Comparison of ENCODE assay signal across 8 mouse cellular contexts in the genomic region with DNA sequence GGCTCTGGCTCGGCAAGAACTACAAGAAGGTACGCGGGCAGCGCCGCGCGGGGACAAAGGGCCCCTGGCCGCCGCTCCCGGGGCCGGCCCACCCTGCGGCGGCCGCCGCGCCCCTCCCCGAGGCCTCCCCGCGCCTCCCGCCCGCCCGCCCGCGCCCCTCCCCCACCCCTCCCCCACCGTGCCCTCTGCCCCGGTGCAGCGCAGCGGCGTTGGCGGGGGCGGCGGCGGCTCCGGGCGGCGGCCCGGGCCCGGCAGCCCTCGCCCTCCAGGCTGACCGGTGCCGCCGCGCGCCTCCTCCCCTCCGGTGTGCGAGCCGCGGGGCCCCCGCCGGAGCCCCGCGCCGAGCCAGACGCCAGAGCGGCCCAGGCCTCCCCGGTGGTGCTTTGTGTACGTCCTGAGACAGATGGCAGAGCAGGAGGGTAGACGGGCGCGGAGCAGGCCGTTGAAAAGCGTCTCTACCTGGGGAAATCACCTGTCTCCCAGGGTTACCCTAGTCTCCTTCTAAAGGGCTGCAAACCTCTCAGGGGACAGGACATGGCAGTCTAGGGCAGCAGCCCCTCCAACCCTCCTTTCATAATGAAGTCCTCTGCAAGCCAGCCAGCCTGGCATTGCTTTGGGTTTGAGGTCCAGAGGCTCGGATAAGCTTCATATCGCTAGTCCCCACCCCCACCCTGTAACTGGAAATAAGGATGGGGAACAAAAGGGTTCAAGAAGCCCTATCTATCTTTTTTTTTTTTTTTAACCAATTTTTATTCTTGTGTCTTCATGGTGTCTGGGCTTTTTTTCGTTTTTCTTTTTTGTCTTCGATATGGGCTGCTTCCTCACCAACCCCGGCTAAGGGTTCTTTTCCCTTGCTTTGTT. TPM values are rescaled to one million over a fixed set of nuclear protein-coding genes. Genes with fewer than 3 reads are reported as not detected.
A peak's percentile ranks its signal among the peaks of the same experiment; 100 is the strongest.
DNase-seq lines count a peak whose midpoint lies in the region; ATAC-seq and TF ChIP-seq lines count a peak whose summit lies in the region.

No protein-coding gene starts in this region.

- H3K4me3 ChIP-seq in cortical plate, adult 2 months (ENCODE audit: insufficient read depth, low read length) = peak overlapping the region; percentile 86
- peak overlapping the region; percentile 93 for H3K4me3 ChIP-seq in kidney, postnatal 0 days (replicated peaks; ENCODE audit: low read depth, low read length)
- peak overlapping the region; percentile 85 for H3K4me3 ChIP-seq in lung, postnatal 0 days (ENCODE audit: low read depth, low read length)

- H3K4me2 ChIP-seq in kidney, postnatal 0 days (ENCODE audit: low read length) = peak overlapping the region; percentile 72
- H3K4me2 ChIP-seq in lung, postnatal 0 days (replicated peaks; ENCODE audit: low read depth, low read length) = peak overlapping the region; percentile 79

- peak; percentile 1; the same call in 1 of the 2 replicates for ATAC-seq in kidney, postnatal 0 days (replicated peaks; ENCODE audit: low FRiP score, low read depth)
- ATAC-seq in lung, postnatal 0 days = peak; percentile 61

- no peak for TF ChIP-seq POLR2A in cortical plate, adult 2 months (IDR thresholded peaks at IDR 0.05; ENCODE audit: extremely low read depth, insufficient read depth, low read length)

- under 1% methylated on average over 50 of the region's 67 CpGs for WGBS in kidney, postnatal 0 days
- 2% methylated on average over 15 of the region's 67 CpGs for whole genome bisulfite sequencing in lung, postnatal 0 days

- no peaks in the 10 kb centered on the region for H3K9me3 ChIP-seq in kidney, postnatal 0 days (replicated peaks; ENCODE audit: low read length)
- no peaks in the 10 kb centered on the region for H3K9me3 ChIP-seq in lung, postnatal 0 days (ENCODE audit: low read length)

- H3K27ac ChIP-seq in cortical plate, adult 2 months (ENCODE audit: insufficient read depth, low read length) = peak overlapping the region; percentile 80
- peak overlapping the region; percentile 94 for H3K27ac ChIP-seq in kidney, postnatal 0 days
- H3K27ac ChIP-seq in lung, postnatal 0 days (ENCODE audit: low read length) = peak overlapping the region; percentile 93

- DNase-seq in B cell, adult 2 months = peak; percentile 53 to 54
- DNase-seq in NIH3T3 (ENCODE audit: low read depth) = peak; percentile 56
- peak; percentile 36 to 52 for DNase-seq in heart, adult 9 months (ENCODE audit: low spot score in 2 of 2)
- DNase-seq in kidney, postnatal 0 days (ENCODE audit: low spot score) = peak; percentile 54
- DNase-seq in lung, postnatal 0 days (ENCODE audit: low spot score) = peak; percentile 49
- DNase-seq in retina, postnatal 1 day = peak; percentile 60
- DNase-seq in urinary bladder, postnatal 25 days (ENCODE audit: low spot score) = peak; percentile 28

- H3K4me1 ChIP-seq in cortical plate, adult 2 months (ENCODE audit: control insufficient read depth, insufficient read depth, low read length) = peaks cover 8% of the 10 kb centered on the region; the same call in 1 of the 2 replicates
- peaks cover 11% of the 10 kb centered on the region for H3K4me1 ChIP-seq in kidney, postnatal 0 days (replicated peaks; ENCODE audit: insufficient read depth, low read length)
- H3K4me1 ChIP-seq in lung, postnatal 0 days (ENCODE audit: insufficient read depth, low read depth, low read length) = 0 out of 2 replicates have a peak, but pooled peaks cover 11% of the 10 kb centered on the region

- no peak for TF ChIP-seq EP300 in lung, postnatal 0 days (IDR thresholded peaks at IDR 0.05)

- peaks cover 21% of the 10 kb centered on the region for H3K36me3 ChIP-seq in kidney, postnatal 0 days (ENCODE audit: insufficient read depth, low read length)
- peaks cover 19% of the 10 kb centered on the region; the same call in 1 of the 2 replicates for H3K36me3 ChIP-seq in lung, postnatal 0 days (ENCODE audit: insufficient read depth, low read length)

- no peak for TF ChIP-seq CTCF in cortical plate, adult 2 months (IDR thresholded peaks at IDR 0.05; ENCODE audit: extremely low read depth, insufficient read depth, low read length)
- TF ChIP-seq CTCF in kidney, postnatal 0 days (IDR thresholded peaks at IDR 0.05; ENCODE audit: low read depth) = no peak
- TF ChIP-seq CTCF in lung, postnatal 0 days (IDR thresholded peaks at IDR 0.05) = no peak

- peak overlapping the region; percentile 96 for H3K9ac ChIP-seq in kidney, postnatal 0 days (ENCODE audit: low read depth, low read length)
- peak overlapping the region; percentile 76 for H3K9ac ChIP-seq in lung, postnatal 0 days (replicated peaks; ENCODE audit: low read depth)

- H3K27me3 ChIP-seq in kidney, postnatal 0 days (ENCODE audit: insufficient read depth, low read length) = no peaks in the 10 kb centered on the region
- H3K27me3 ChIP-seq in lung, postnatal 0 days (replicated peaks; ENCODE audit: insufficient read depth, low read length) = no peaks in the 10 kb centered on the region

RNA-seq across cellular contexts. Expression of gene Smarcc2, which starts 0.6 kb away (rescaled TPM):
- 209 and 223 TPM in 2 replicates for polyA plus RNA-seq in cortical plate, adult 2 months (2012; rRNA removed)
- 40.5 and 44.9 TPM in 2 replicates for polyA plus RNA-seq in kidney, postnatal 0 days (2015; fragmentation: Nextera tagmentation; extraction: Ambion mirVana)
- polyA plus RNA-seq in lung, postnatal 0 days (2015; fragmentation: Nextera tagmentation; extraction: Ambion mirVana) = 28.9 and 33.0 TPM in 2 replicates

RNA-seq across cellular contexts. Expression of gene Myl6, which starts 34.3 kb away (rescaled TPM):
- polyA plus RNA-seq in cortical plate, adult 2 months (2012; rRNA removed) = 1,299 and 1,338 TPM in 2 replicates
- polyA plus RNA-seq in kidney, postnatal 0 days (2015; fragmentation: Nextera tagmentation; extraction: Ambion mirVana) = 1,410 and 1,495 TPM in 2 replicates
- 1,888 and 2,049 TPM in 2 replicates for polyA plus RNA-seq in lung, postnatal 0 days (2015; fragmentation: Nextera tagmentation; extraction: Ambion mirVana)

RNA-seq across cellular contexts. Expression of gene Myl6b, which starts 38.8 kb away (rescaled TPM):
- polyA plus RNA-seq in cortical plate, adult 2 months (2012; rRNA removed) = 33.7 and 36.7 TPM in 2 replicates
- polyA plus RNA-seq in kidney, postnatal 0 days (2015; fragmentation: Nextera tagmentation; extraction: Ambion mirVana) = 3.2 and 3.7 TPM in 2 replicates
- 5.5 and 5.9 TPM in 2 replicates for polyA plus RNA-seq in lung, postnatal 0 days (2015; fragmentation: Nextera tagmentation; extraction: Ambion mirVana)

RNA-seq across cellular contexts. Expression of gene Rnf41, which starts 48.2 kb away (rescaled TPM):
- polyA plus RNA-seq in cortical plate, adult 2 months (2012; rRNA removed) = 78.2 and 78.5 TPM in 2 replicates
- 34.9 and 39.3 TPM in 2 replicates for polyA plus RNA-seq in kidney, postnatal 0 days (2015; fragmentation: Nextera tagmentation; extraction: Ambion mirVana)
- 31.3 and 32.2 TPM in 2 replicates for polyA plus RNA-seq in lung, postnatal 0 days (2015; fragmentation: Nextera tagmentation; extraction: Ambion mirVana)

RNA-seq across cellular contexts. Expression of gene Nabp2, which starts 48.3 kb away (rescaled TPM):
- polyA plus RNA-seq in cortical plate, adult 2 months (2012; rRNA removed) = 79.4 and 83.4 TPM in 2 replicates
- polyA plus RNA-seq in kidney, postnatal 0 days (2015; fragmentation: Nextera tagmentation; extraction: Ambion mirVana) = 82.4 and 85.5 TPM in 2 replicates
- polyA plus RNA-seq in lung, postnatal 0 days (2015; fragmentation: Nextera tagmentation; extraction: Ambion mirVana) = 48.6 and 54.7 TPM in 2 replicates

Comparison
In these comparisons a context has a peak if more than half of its experiments do, and no peak if none do; other contexts are left out.
1. Peak in every context shown above with its lines: DNase-seq, ATAC-seq, H3K4me3 ChIP-seq and H3K27ac ChIP-seq.